In genomic region chr5:34210279-34210678, GRCm38 (mm10) we compare ENCODE assay signal across 8 mouse cellular contexts. TPM values are rescaled to one million over a fixed set of nuclear protein-coding genes. Genes with fewer than 3 reads are reported as not detected.
DNase-seq lines count a peak whose midpoint lies in the region; ATAC-seq and TF ChIP-seq lines count a peak whose summit lies in the region.

No protein-coding gene starts in this region.

- no peak overlapping the region for H3K9ac ChIP-seq in CH12.LX (ENCODE audit: insufficient read depth, low read depth)
- no peak overlapping the region for H3K9ac ChIP-seq in embryonic facial prominence, embryonic 13.5 days
- H3K9ac ChIP-seq in heart, embryonic 12.5 days = no peak overlapping the region
- H3K9ac ChIP-seq in liver, embryonic 16.5 days (ENCODE audit: low read depth, low read length) = no peak overlapping the region

- no peak overlapping the region for H3K4me2 ChIP-seq in CH12.LX (ENCODE audit: insufficient read depth, low read depth, poor library complexity, severe bottlenecking)
- H3K4me2 ChIP-seq in embryonic facial prominence, embryonic 13.5 days = no peak overlapping the region
- no peak overlapping the region for H3K4me2 ChIP-seq in heart, embryonic 12.5 days
- no peak overlapping the region for H3K4me2 ChIP-seq in liver, embryonic 16.5 days (ENCODE audit: low read depth, low read length)

- no peaks in the 10 kb centered on the region for H3K9me3 ChIP-seq in CH12.LX (replicated peaks; ENCODE audit: low read length)
- H3K9me3 ChIP-seq in embryonic facial prominence, embryonic 13.5 days = no peaks in the 10 kb centered on the region
- H3K9me3 ChIP-seq in heart, embryonic 12.5 days (replicated peaks) = no peaks in the 10 kb centered on the region
- H3K9me3 ChIP-seq in liver, embryonic 16.5 days (replicated peaks; ENCODE audit: control insufficient read depth, low read length) = no peaks in the 10 kb centered on the region

- peak; percentile 93 to 96 for TF ChIP-seq CTCF in CH12.LX (conservative IDR thresholded peaks at IDR 0.05 in 1 of 2, IDR thresholded peaks at IDR 0.05 in 1 of 2; ENCODE audit: low read depth in 2 of 2, low read length in 2 of 2)

- TF ChIP-seq RAD21 in CH12.LX (IDR thresholded peaks at IDR 0.05; ENCODE audit: low read depth, low read length) = peak; percentile 84

- H3K4me3 ChIP-seq in CH12.LX (replicated peaks in 1 of 3; ENCODE audit: low read depth in 2 of 3, low read length in 2 of 3, poor library complexity in 1 of 3) = no peak overlapping the region
- H3K4me3 ChIP-seq in embryonic facial prominence, embryonic 13.5 days = no peak overlapping the region
- no peak overlapping the region for H3K4me3 ChIP-seq in heart, embryonic 12.5 days
- no peak overlapping the region for H3K4me3 ChIP-seq in liver, embryonic 16.5 days (ENCODE audit: low read depth, low read length)

- in situ Hi-C loops in CH12.LX (cut with MboI; ENCODE audit: low pct_ligation_motif_present, low pct_unique_long_range_greater_than_20kb, low sequenced_read_pairs) = no loop called here

- dilution Hi-C loops in CH12.LX (cut with MboI; ENCODE audit: extremely low pct_ligation_motif_present, extremely low pct_unique_long_range_greater_than_20kb, low sequenced_read_pairs) = no loop called here

- no peak for TF ChIP-seq POLR2A in CH12.LX (IDR thresholded peaks at IDR 0.05; ENCODE audit: low read depth, low read length)

- ATAC-seq in embryonic facial prominence, embryonic 13.5 days (ENCODE audit: insufficient number of reproducible peaks, insufficient read depth, low FRiP score, low TSS enrichment, low read depth) = 0 out of 2 replicates have a peak, but pooled peaks have one; percentile 57
- ATAC-seq in heart, embryonic 12.5 days (ENCODE audit: insufficient number of reproducible peaks, low FRiP score) = peak; percentile 48; the same call in 1 of the 2 replicates
- 0 out of 2 replicates have a peak, but pooled peaks have one; percentile 19 for ATAC-seq in liver, embryonic 16.5 days (ENCODE audit: low read depth)
- peak; percentile 86 for ATAC-seq in neutrophil, adult 5-6 weeks (ENCODE audit: extremely low read depth, insufficient number of reproducible peaks, low FRiP score, poor library complexity, severe bottlenecking)

- H3K4me1 ChIP-seq in CH12.LX (ENCODE audit: control insufficient read depth in 1 of 2, insufficient read depth in 2 of 2) = no peaks in the 10 kb centered on the region
- peaks cover 14% of the 10 kb centered on the region; the same call in 1 of the 2 replicates for H3K4me1 ChIP-seq in embryonic facial prominence, embryonic 13.5 days
- H3K4me1 ChIP-seq in heart, embryonic 12.5 days (replicated peaks) = peaks cover 13% of the 10 kb centered on the region
- no peaks in the 10 kb centered on the region for H3K4me1 ChIP-seq in liver, embryonic 16.5 days (ENCODE audit: control insufficient read depth, low read depth, low read length)

- no peaks in the 10 kb centered on the region for H3K36me3 ChIP-seq in CH12.LX (replicated peaks in 1 of 2; ENCODE audit: control insufficient read depth in 1 of 2, insufficient read depth in 1 of 2, low read length in 1 of 2)
- no peaks in the 10 kb centered on the region for H3K36me3 ChIP-seq in embryonic facial prominence, embryonic 13.5 days
- H3K36me3 ChIP-seq in heart, embryonic 12.5 days = no peaks in the 10 kb centered on the region
- no peaks in the 10 kb centered on the region for H3K36me3 ChIP-seq in liver, embryonic 16.5 days (ENCODE audit: control insufficient read depth, insufficient read depth)

- no peaks in the 10 kb centered on the region for H3K27me3 ChIP-seq in CH12.LX (replicated peaks)
- H3K27me3 ChIP-seq in embryonic facial prominence, embryonic 13.5 days = no peaks in the 10 kb centered on the region
- peaks cover 2% of the 10 kb centered on the region; the same call in 1 of the 2 replicates for H3K27me3 ChIP-seq in heart, embryonic 12.5 days (replicated peaks)
- H3K27me3 ChIP-seq in liver, embryonic 16.5 days (ENCODE audit: control insufficient read depth, insufficient read depth, low read depth, low read length) = no peaks in the 10 kb centered on the region

- peak; percentile 89 for DNase-seq in CH12.LX (ENCODE audit: extremely low read depth)
- DNase-seq in adrenal gland, postnatal 36 days = peak; percentile 83 to 90
- DNase-seq in kidney, postnatal 10 days = peak; percentile 84
- peak; percentile 53 for DNase-seq in testis, postnatal 14 days (ENCODE audit: low spot score)

- no peaks in the 10 kb centered on the region for H3K79me2 ChIP-seq in CH12.LX (replicated peaks; ENCODE audit: control insufficient read depth, extremely low read depth, insufficient read depth, poor library complexity, severe bottlenecking)

- no peak for TF ChIP-seq EP300 in CH12.LX (IDR thresholded peaks at IDR 0.05; ENCODE audit: low read length)

- no peak overlapping the region for H3K27ac ChIP-seq in CH12.LX (ENCODE audit: insufficient read depth, low read depth)
- no peak overlapping the region for H3K27ac ChIP-seq in embryonic facial prominence, embryonic 13.5 days
- no peak overlapping the region for H3K27ac ChIP-seq in heart, embryonic 12.5 days (ENCODE audit: poor library complexity, severe bottlenecking)
- H3K27ac ChIP-seq in liver, embryonic 16.5 days (ENCODE audit: low read length) = no peak overlapping the region

- 0% methylated on average over 1 of the region's 1 CpGs for WGBS in embryonic facial prominence, embryonic 13.5 days
- 10% methylated on average over 1 of the region's 1 CpGs for WGBS in heart, embryonic 12.5 days
- WGBS in liver, embryonic 16.5 days (ENCODE audit: insufficient replicate concordance) = 3% methylated on average over 1 of the region's 1 CpGs

TF ChIP-seq in CH12.LX, 34 proteins besides CTCF, POLR2A, EP300 and RAD21:
- TF ChIP-seq SMC3 (IDR thresholded peaks at IDR 0.05; ENCODE audit: low read depth, low read length) (peak; percentile 95), ZNF384 (IDR thresholded peaks at IDR 0.05; ENCODE audit: low read depth, low read length) (peak; percentile 63; the same call in 1 of the 2 replicates), TBP (conservative IDR thresholded peaks at IDR 0.05; ENCODE audit: low read depth, low read length) (no peak), MEF2A (IDR thresholded peaks at IDR 0.05; ENCODE audit: borderline replicate concordance, low read depth, low read length) (no peak), POLR2AphosphoS2 (IDR thresholded peaks at IDR 0.05; ENCODE audit: low read depth, low read length) (no peak), ZKSCAN1 (IDR thresholded peaks at IDR 0.05; ENCODE audit: borderline replicate concordance, low read depth, low read length) (no peak), ZC3H11A (IDR thresholded peaks at IDR 0.05; ENCODE audit: low read depth, low read length) (peak; percentile 35; the same call in 1 of the 2 replicates), MYC (IDR thresholded peaks at IDR 0.05; ENCODE audit: low read depth, low read length) (peak; percentile 79; the same call in 1 of the 2 replicates), JUND (conservative IDR thresholded peaks at IDR 0.05; ENCODE audit: low read depth, low read length) (no peak), IRF4 (IDR thresholded peaks at IDR 0.05; ENCODE audit: low read depth, low read length) (no peak)
TF ChIP-seq in CH12.LX: peak in this region for 4.

RNA-seq across cellular contexts. Expression of gene Mxd4, which starts 22.8 kb away (rescaled TPM):
- total RNA-seq in CH12.LX (2012; rRNA removed) = 6.0 and 6.2 TPM in 2 replicates
- 5.4 and 6.0 TPM in 2 replicates for total RNA-seq in CH12.LX (2014; rRNA removed)
- polyA plus RNA-seq in CH12.LX (2012; ENCODE audit: insufficient read length, low read depth) = 4.8 and 7.6 TPM in 2 replicates
- total RNA-seq in adrenal gland, postnatal 36 days (2021) = 100 to 1,000 TPM; 133 to 137 TPM
- polyA plus RNA-seq in embryonic facial prominence, embryonic 13.5 days (2015; fragmentation: Nextera tagmentation; extraction: Ambion mirVana) = 41.1 and 44.7 TPM in 2 replicates
- 23.8 and 24.5 TPM in 2 replicates for polyA plus RNA-seq in heart, embryonic 12.5 days (2016; fragmentation: Nextera tagmentation; extraction: Ambion mirVana)
- polyA plus RNA-seq in liver, embryonic 16.5 days (2015; fragmentation: Nextera tagmentation; extraction: Ambion mirVana) = 6.6 and 7.6 TPM in 2 replicates
- total RNA-seq in neutrophil, adult 5-6 weeks (2017) = 60.3 and 62.8 TPM in 2 replicates

RNA-seq across cellular contexts. Expression of gene Haus3, which starts 41.0 kb away (rescaled TPM):
- total RNA-seq in CH12.LX (2012; rRNA removed) = 16.0 and 23.4 TPM in 2 replicates
- 66.0 and 93.1 TPM in 2 replicates for total RNA-seq in CH12.LX (2014; rRNA removed)
- 51.5 and 53.4 TPM in 2 replicates for polyA plus RNA-seq in CH12.LX (2012; ENCODE audit: insufficient read length, low read depth)
- total RNA-seq in adrenal gland, postnatal 36 days (2021) = 10 to 100 TPM in 1 of 2 experiments, 1 to 10 TPM in 1; 8.9 to 10.3 TPM
- polyA plus RNA-seq in embryonic facial prominence, embryonic 13.5 days (2015; fragmentation: Nextera tagmentation; extraction: Ambion mirVana) = 40.8 and 41.9 TPM in 2 replicates
- polyA plus RNA-seq in heart, embryonic 12.5 days (2016; fragmentation: Nextera tagmentation; extraction: Ambion mirVana) = 30.8 and 32.0 TPM in 2 replicates
- polyA plus RNA-seq in liver, embryonic 16.5 days (2015; fragmentation: Nextera tagmentation; extraction: Ambion mirVana) = 19.8 and 21.9 TPM in 2 replicates
- total RNA-seq in neutrophil, adult 5-6 weeks (2017) = 47.8 and 53.3 TPM in 2 replicates

RNA-seq across cellular contexts. Expression of gene Poln, which starts 41.0 kb away (rescaled TPM):
- total RNA-seq in CH12.LX (2012; rRNA removed) (0.25 and 0.55 TPM in 2 replicates), CH12.LX (2014; rRNA removed) (0.12 and 0.39 TPM in 2 replicates)
- polyA plus RNA-seq in CH12.LX (2012; ENCODE audit: insufficient read length, low read depth) = 0.45 and 0.64 TPM in 2 replicates
- total RNA-seq in adrenal gland, postnatal 36 days (2021) = 1 to 10 TPM; 8.0 to 8.5 TPM
- polyA plus RNA-seq in embryonic facial prominence, embryonic 13.5 days (2015; fragmentation: Nextera tagmentation; extraction: Ambion mirVana) = 0.60 and 1.2 TPM in 2 replicates
- polyA plus RNA-seq in heart, embryonic 12.5 days (2016; fragmentation: Nextera tagmentation; extraction: Ambion mirVana) = 0.37 and 0.40 TPM in 2 replicates
- 0.48 and 0.71 TPM in 2 replicates for polyA plus RNA-seq in liver, embryonic 16.5 days (2015; fragmentation: Nextera tagmentation; extraction: Ambion mirVana)
- 0.81 and 1.4 TPM in 2 replicates for total RNA-seq in neutrophil, adult 5-6 weeks (2017)

Comparison
In these comparisons a context has a peak if more than half of its experiments do, and no peak if none do; other contexts are left out.
1. ATAC-seq: peak in every context shown above with its lines; median percentile 86 in neutrophil, adult 5-6 weeks; 57 in embryonic facial prominence, embryonic 13.5 days; 48 in heart, embryonic 12.5 days; 19 in liver, embryonic 16.5 days.